Comparison of ENCODE assay signal across 8 mouse cellular contexts in genomic region chr11:106065923-106066571, GRCm38 (mm10). TPM values are rescaled to one million over a fixed set of nuclear protein-coding genes. Genes with fewer than 3 reads are reported as not detected.
DNase-seq lines count a peak whose midpoint lies in the region; ATAC-seq lines count a peak whose summit lies in the region.

Gene Taco1 (plus strand): TSS chr11:106066061.

- DNase-seq in Muller cell, postnatal 12 days (ENCODE audit: inconsistent ontology term), result peak; percentile 96
- peak; percentile 93 for DNase-seq in cerebellum, adult 9-11 months
- peak; percentile 87 to 98 for DNase-seq in frontal cortex, adult 2 months (ENCODE audit: extremely low spot score in 1 of 2, low spot score in 1 of 2)
- DNase-seq in hindbrain, embryonic 11.5 days (ENCODE audit: low spot score), result peak; percentile 95
- peak; percentile 95 to 97 for DNase-seq in layer of hippocampus, postnatal 10 days (ENCODE audit: low spot score in 2 of 2)
- DNase-seq in lung, postnatal 10 days, result peak; percentile 98
- DNase-seq in ovary, postnatal 36 days (ENCODE audit: low spot score), result peak; percentile 93
- DNase-seq in thymus, postnatal 25 days, result peak; percentile 90

- H3K4me2 ChIP-seq in hindbrain, embryonic 11.5 days (replicated peaks; ENCODE audit: low read depth, low read length), result peak within 1 kb of the TSS; percentile 78

- H3K36me3 ChIP-seq in hindbrain, embryonic 11.5 days (ENCODE audit: control insufficient read depth, insufficient read depth, low read length), result no peaks in the 10 kb centered on the region

- H3K27me3 ChIP-seq in hindbrain, embryonic 11.5 days (ENCODE audit: control insufficient read depth, insufficient read depth, low read length), result no peaks in the 10 kb centered on the region

- no peaks in the 10 kb centered on the region for H3K4me1 ChIP-seq in hindbrain, embryonic 11.5 days (replicated peaks; ENCODE audit: control insufficient read depth, insufficient read depth, low read length)

- H3K9ac ChIP-seq in hindbrain, embryonic 11.5 days (ENCODE audit: low read depth, low read length), result peak within 1 kb of the TSS; percentile 92

- H3K27ac ChIP-seq in hindbrain, embryonic 11.5 days (ENCODE audit: low read depth, low read length), result peak within 1 kb of the TSS; percentile 74

- H3K9me3 ChIP-seq in hindbrain, embryonic 11.5 days (ENCODE audit: control insufficient read depth, low read length), result no peaks in the 10 kb centered on the region

- under 1% methylated on average over 49 of the region's 49 CpGs for WGBS in hindbrain, embryonic 11.5 days

- peak; percentile 93 for ATAC-seq in hindbrain, embryonic 11.5 days (ENCODE audit: low FRiP score)

- H3K4me3 ChIP-seq in hindbrain, embryonic 11.5 days (ENCODE audit: low read depth, low read length), result peak within 1 kb of the TSS; percentile 86

RNA-seq across cellular contexts. Expression of gene Taco1, which starts in this region (rescaled TPM):
- 13.2 and 14.6 TPM in 2 replicates for polyA plus RNA-seq in frontal cortex, adult 2 months (2012; rRNA removed)
- 8.7 and 11.7 TPM in 2 replicates for polyA plus RNA-seq in hindbrain, embryonic 11.5 days (2014; fragmentation: Nextera tagmentation; extraction: Ambion mirVana)
- total RNA-seq in layer of hippocampus, postnatal 10 days (2021), result 10 to 100 TPM; 15.1 to 15.2 TPM

Comparison
In these comparisons a context has a peak if more than half of its experiments do, and no peak if none do; other contexts are left out.
1. Peak in every context shown above with its lines: DNase-seq, ATAC-seq, H3K4me3 ChIP-seq and H3K27ac ChIP-seq.